Mouse (Mus musculus) liver, adult 2 months (tissue): ENCODE results near the gene Racgap1.

Experiments used
- CTCF ChIP-seq: fragments of 200-500 bp; IDR thresholded peaks from 2 replicates; pipeline ENCODE4 v1.5.1; 2011; ENCODE audit warnings: low read depth, low read length, control low read depth
- POLR2A ChIP-seq: fragments of 200-500 bp; IDR thresholded peaks from 2 replicates; pipeline ENCODE4 v1.6.1; 2011; ENCODE audit warnings: low read length, control low read depth; ENCODE audit not compliant: insufficient read depth; ENCODE audit errors: extremely low read depth

DNA sequence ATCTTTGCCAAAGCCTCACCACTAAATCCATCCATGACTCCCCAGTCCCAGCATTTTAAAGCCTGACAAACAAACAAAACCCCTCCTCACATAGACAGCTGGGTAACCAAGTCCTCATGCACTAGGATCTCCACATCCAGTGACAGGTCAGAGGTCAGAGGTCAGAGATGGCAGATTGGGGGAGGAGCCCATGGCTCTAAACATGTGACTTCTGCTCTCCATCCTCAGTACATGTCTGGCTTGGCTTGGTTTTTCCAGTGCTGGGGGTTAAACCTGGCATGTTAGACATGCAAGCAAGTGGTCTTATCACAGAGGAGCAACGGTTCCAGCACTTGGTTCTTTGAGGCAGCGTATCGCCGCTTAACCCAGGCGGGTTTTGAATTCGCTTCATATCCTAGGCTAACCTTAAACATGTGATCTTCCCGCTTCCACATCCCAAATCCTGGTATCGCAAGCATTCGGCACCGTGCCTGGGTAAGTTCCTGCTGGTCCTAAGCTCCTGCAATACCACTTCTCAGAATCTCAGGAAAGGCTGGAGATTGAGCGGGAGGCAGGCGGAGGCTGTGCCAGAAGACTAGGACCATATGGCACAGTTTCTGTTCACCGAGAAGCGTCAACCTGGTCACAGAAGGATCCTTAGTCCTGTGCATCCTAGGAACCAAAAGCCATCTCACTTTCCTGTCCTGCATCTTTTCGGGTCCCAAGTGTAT is 9.8 kb upstream of the Racgap1 start:
- TF ChIP-seq CTCF (no peak), POLR2A (no peak)
